Mouse (Mus musculus) forebrain, embryonic 14.5 days (tissue): ENCODE results near the gene Gm20388. TPM values are rescaled to one million over a fixed set of nuclear protein-coding genes. Genes with fewer than 3 reads are reported as not detected.

Experiments used
- ATAC-seq: fragments of 200-750 bp; cut with Nextera tagmentation; 2 replicates; pipeline ENCODE4 v1.8.0; 2017; ENCODE audit warnings: mild to moderate bottlenecking, moderate library complexity
- DNase-seq: peaks from one replicate; pipeline ENCODE4 v3.0.0-alpha.2; 2015; ENCODE audit warnings: low spot score
- H3K27ac ChIP-seq: fragments of 300-500 bp; sonication (generic); 2 replicates; pipeline ENCODE4 v1.5.1; 2014; ENCODE audit warnings: low read depth, mild to moderate bottlenecking, control low read depth, low read length, moderate library complexity
- H3K27me3 ChIP-seq: fragments of 300-500 bp; sonication (generic); replicated peaks from 2 replicates; pipeline ENCODE4 v1.6.1; 2014; ENCODE audit warnings: low read length, control low read depth, mixed read lengths; ENCODE audit not compliant: control insufficient read depth, insufficient read depth
- H3K36me3 ChIP-seq: fragments of 300-500 bp; sonication (generic); 2 replicates; pipeline ENCODE4 v1.6.1; 2014; ENCODE audit warnings: low read length, control low read depth; ENCODE audit not compliant: control insufficient read depth, insufficient read depth
- H3K4me1 ChIP-seq: fragments of 300-500 bp; sonication (generic); 2 replicates; pipeline ENCODE4 v1.6.1; 2014; ENCODE audit warnings: antibody characterized with exemption, low read length, control low read depth; ENCODE audit not compliant: control insufficient read depth, insufficient read depth
- H3K4me2 ChIP-seq: fragments of 300-500 bp; sonication (generic); 2 replicates; pipeline ENCODE4 v1.6.1; 2014; ENCODE audit warnings: mild to moderate bottlenecking, control low read depth, low read length
- H3K4me3 ChIP-seq: fragments of 300-500 bp; sonication (generic); 2 replicates; pipeline ENCODE4 v1.5.1; 2014; ENCODE audit warnings: low read depth, low read length, control low read depth
- H3K9ac ChIP-seq: fragments of 300-500 bp; sonication (generic); 2 replicates; pipeline ENCODE4 v1.6.1; 2014; ENCODE audit warnings: mild to moderate bottlenecking, low read length, control low read depth, moderate library complexity
- H3K9me3 ChIP-seq: fragments of 300-500 bp; sonication (generic); replicated peaks from 2 replicates; pipeline ENCODE4 v1.6.1; 2016; ENCODE audit warnings: low read length, control low read depth, mixed read lengths; ENCODE audit not compliant: control insufficient read depth
- WGBS: fragments of 180-500 bp; shearing (Covaris S2); extraction: QIAGEN DNeasy Blood & Tissue Kit; methylation state at CpG from one replicate; pipeline ENCODE4 v1.1.7; 2014; 5-methylcytosine and 5-hydroxymethylcytosine counted together
- polyA plus RNA-seq: library from polyadenylated mRNA; unstranded; fragments of >200 nt; fragmentation: Nextera tagmentation; extraction: Ambion mirVana; gene quantifications from 2 replicates; pipeline ENCODE4 v1.2.1, GENCODE M21; 2014

Gm20388 gene
- polyA plus RNA-seq, 1 experiment from 2014 or later: 7.4 TPM

DNA sequence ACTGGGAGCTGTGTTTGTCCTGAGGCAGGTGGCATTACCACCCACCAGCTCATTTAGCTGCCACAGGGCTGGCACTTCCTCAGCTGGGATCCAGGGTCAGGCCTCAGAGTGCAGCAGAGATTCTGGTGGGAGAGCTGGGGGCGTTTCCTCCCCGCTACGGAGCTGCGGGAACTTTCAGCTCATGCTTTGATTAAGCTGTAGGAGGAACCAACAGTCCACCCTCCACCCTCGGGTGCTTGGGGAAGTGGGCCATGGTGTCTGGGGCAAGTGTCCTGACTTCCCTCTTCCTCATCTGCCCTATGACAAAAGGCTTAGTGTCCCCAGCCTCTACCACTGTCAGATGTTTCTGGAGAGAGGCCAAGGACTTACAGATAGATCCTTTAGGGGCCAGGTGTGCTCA, 1966.6 kb downstream of the Gm20388 start:
- Histone ChIP-seq H3K4me1 (no peaks in the 10 kb centered on the region), H3K4me2 (no peak overlapping the region), H3K4me3 (no peak overlapping the region), H3K9ac (no peak overlapping the region), H3K9me3 (no peaks in the 10 kb centered on the region), H3K27me3 (no peaks in the 10 kb centered on the region), H3K27ac (no peak overlapping the region), H3K36me3 (0 out of 2 replicates have a peak, but pooled peaks cover 1% of the 10 kb centered on the region)
- ATAC-seq (no peak), DNase-seq (no peak)
- 77% methylated on average over 5 of the region's 5 CpGs for WGBS

DNA sequence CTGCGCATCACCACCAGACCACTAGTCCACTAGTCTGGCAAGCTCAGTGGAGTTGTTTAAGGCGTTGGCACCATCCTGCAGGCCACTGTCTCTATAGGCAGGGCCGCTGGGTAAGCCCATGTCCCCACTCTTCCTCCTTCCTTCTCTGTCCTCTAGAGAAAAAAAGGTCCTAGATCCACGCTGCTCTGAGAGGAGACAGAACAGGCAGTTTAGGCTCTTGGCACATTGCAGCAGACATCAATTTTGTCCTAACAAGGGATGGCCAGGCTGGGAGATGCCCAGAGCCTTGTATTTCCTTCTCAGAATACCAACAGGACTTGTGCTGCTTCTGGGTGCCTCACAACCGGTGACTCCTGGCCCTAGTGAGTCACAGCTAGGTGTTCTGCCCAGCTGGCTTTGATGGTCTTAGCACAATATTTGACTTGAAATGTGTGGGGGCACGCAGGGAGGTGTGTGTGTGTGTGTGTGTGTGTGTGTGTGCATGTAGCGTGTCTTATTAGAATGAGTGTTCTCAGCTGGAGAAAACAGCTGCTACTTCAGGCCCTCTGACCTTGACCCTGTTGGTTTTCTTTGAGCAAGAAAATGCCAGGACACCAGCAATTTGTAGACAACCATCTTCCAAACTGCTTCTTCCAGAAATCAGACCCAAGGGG, 1967.3 kb downstream of the Gm20388 start:
- DNase-seq (no peak), ATAC-seq (no peak)
- Histone ChIP-seq H3K36me3 (peaks cover 6% of the 10 kb centered on the region; the same call in 1 of the 2 replicates), H3K27me3 (no peaks in the 10 kb centered on the region), H3K4me2 (no peak overlapping the region), H3K4me3 (no peak overlapping the region), H3K9me3 (no peaks in the 10 kb centered on the region), H3K9ac (no peak overlapping the region), H3K27ac (no peak overlapping the region), H3K4me1 (no peaks in the 10 kb centered on the region)
- WGBS: 87% methylated on average over 7 of the region's 7 CpGs

DNA sequence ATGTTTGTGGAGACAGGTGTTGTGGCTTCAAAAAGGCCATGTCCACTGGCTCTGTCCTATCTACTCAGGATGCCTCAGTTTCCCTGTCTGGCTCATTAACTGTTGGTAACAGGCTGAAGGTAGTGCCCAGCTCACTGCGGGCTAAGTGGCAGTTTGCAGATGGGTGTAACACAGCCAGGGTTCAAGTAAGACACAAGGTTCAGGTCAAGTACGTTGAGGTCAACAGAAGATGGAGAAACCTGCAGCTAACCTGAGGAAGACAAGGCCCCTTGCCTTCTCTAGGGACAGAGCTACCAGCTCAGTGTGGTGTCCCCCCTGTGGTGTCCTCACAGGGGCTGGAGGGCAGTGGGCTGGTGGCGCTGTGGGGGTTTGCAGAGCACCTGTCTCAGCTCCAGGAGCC, 1969.1 kb downstream of the Gm20388 start:
- no peak overlapping the region for H3K9ac ChIP-seq

DNA sequence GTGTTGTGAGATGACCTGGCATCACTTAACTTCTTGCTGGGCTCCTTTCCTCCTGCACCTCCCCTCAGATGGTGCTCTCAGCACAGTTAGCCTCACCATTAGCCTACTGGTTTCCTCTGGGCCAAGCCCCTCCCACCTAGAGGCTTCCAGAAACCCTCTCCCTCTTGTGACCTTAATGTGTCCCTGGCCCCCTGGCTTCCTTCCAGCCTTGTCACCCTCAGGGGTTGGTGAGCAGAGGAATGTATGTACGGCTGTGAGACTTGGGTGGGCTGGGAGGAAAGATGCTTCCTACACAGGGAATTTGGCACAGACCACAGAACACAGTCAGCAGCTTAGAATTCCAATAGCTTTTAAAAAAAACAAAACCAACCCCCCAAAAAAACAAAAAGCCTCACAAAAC, 1970.2 kb downstream of the Gm20388 start:
- Histone ChIP-seq H3K4me3 (no peak overlapping the region), H3K36me3 (peaks cover 34% of the 10 kb centered on the region), H3K9ac (no peak overlapping the region), H3K27me3 (no peaks in the 10 kb centered on the region), H3K27ac (no peak overlapping the region), H3K4me1 (no peaks in the 10 kb centered on the region), H3K4me2 (no peak overlapping the region), H3K9me3 (no peaks in the 10 kb centered on the region)
- WGBS: 65% methylated on average over 1 of the region's 1 CpGs
- ATAC-seq (no peak), DNase-seq (no peak)

More for the DNA sequence above, 1969.1 kb downstream of the Gm20388 start:
- no peak overlapping the region for H3K4me3 ChIP-seq
- no peak overlapping the region for H3K27ac ChIP-seq
- ATAC-seq (no peak), DNase-seq (no peak)
- no peaks in the 10 kb centered on the region for H3K27me3 ChIP-seq
- H3K4me2 ChIP-seq: no peak overlapping the region
- 93% methylated on average over 3 of the region's 3 CpGs for WGBS
- peaks cover 24% of the 10 kb centered on the region for H3K36me3 ChIP-seq
- H3K4me1 ChIP-seq: no peaks in the 10 kb centered on the region
- no peaks in the 10 kb centered on the region for H3K9me3 ChIP-seq

DNA sequence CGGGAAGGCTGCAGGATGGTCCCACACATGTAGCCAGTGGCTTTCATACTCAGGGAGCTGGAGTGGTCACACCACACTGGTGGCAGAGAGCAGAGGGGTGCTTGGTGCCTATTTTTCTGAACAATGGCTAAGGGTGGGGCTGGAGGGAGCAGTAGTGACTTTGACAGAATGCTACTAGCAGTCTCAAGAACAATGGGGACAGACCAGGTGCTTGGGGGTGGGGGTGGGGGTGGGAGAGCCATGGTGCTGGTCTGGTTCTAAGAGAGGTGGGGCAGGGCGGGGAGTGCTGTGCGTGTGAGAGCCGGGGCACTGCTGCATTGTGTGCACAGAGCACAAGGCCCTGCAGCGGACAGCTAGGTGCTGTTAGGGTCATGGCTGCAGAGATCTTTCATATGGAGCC, 1971.3 kb downstream of the Gm20388 start:
- DNase-seq (no peak), ATAC-seq (no peak)
- H3K36me3 ChIP-seq: peaks cover 44% of the 10 kb centered on the region
- no peak overlapping the region for H3K4me3 ChIP-seq
- H3K27me3 ChIP-seq: no peaks in the 10 kb centered on the region
- WGBS: 91% methylated on average over 5 of the region's 5 CpGs
- H3K9ac ChIP-seq: no peak overlapping the region
- H3K9me3 ChIP-seq: no peaks in the 10 kb centered on the region
- H3K4me1 ChIP-seq: no peaks in the 10 kb centered on the region
- H3K4me2 ChIP-seq: no peak overlapping the region
- no peak overlapping the region for H3K27ac ChIP-seq

DNA sequence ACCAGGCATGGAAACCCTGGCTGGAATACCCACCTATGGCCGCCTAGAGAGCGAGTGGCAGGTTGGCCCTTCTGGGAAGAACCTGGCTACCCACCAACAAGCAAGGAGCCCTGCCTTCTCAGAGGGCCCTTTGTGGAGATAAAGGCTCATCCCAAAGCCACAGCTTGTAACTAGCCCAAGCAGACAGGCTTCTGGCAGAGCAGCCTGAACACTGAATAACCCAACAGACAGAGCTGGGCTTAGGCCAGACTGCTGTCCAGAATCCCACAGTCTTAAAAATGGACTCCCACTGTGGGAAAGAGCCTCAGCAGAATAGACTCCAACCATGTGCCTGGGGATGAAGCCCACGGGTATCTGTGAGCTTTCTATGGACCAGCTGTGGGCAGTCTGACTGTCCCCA, 1973.5 kb downstream of the Gm20388 start:
- WGBS: 80% methylated on average over 3 of the region's 3 CpGs
- Histone ChIP-seq H3K9ac (no peak overlapping the region), H3K4me3 (no peak overlapping the region), H3K4me2 (no peak overlapping the region), H3K27ac (no peak overlapping the region), H3K9me3 (no peaks in the 10 kb centered on the region), H3K27me3 (no peaks in the 10 kb centered on the region), H3K4me1 (no peaks in the 10 kb centered on the region), H3K36me3 (peaks cover 57% of the 10 kb centered on the region)
- DNase-seq (no peak), ATAC-seq (no peak)

DNA sequence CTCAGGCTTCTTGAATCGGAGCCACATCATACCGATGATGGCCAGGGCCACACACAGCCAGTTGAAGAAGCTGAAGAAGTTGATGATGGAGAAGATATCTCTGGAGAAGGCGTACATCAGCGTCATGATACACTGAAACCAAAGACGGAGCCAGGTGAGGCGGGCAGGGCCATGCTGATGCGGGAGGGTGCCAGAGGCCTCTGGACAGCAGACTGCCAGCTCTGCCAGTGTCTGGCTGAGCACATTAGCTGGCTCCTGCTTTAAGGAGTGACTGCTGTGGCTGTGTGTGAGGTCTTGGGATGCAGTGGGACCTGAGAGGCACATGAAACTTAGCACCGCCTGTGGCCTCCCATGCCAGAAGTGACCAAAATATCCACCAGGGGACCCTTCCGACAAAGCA, 1974.4 kb downstream of the Gm20388 start:
- no peak for DNase-seq

DNA sequence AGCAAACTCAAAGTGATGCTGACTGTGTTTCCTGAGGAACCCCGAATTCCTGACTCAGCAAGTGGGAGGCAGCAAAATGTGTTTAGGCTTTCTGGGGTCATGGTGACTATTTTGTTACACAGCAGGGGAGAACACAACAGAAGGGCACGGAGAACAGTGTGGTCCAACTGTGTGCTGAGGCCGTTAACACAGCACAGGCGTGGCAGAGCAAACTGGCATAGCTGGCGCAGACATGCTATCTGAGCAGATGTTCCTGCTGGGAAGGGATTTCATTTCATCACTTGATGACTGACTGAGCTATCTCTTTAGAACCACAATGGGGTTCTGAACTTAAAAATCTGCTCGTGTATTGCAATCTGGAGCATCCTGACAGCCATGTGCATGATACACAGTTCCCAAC, 1974.8 kb downstream of the Gm20388 start:
- no peak for ATAC-seq
- no peaks in the 10 kb centered on the region for H3K9me3 ChIP-seq
- peaks cover 57% of the 10 kb centered on the region for H3K36me3 ChIP-seq
- H3K4me3 ChIP-seq: no peak overlapping the region
- H3K27ac ChIP-seq: no peak overlapping the region
- WGBS: 81% methylated on average over 6 of the region's 6 CpGs
- no peaks in the 10 kb centered on the region for H3K4me1 ChIP-seq
- H3K27me3 ChIP-seq: no peaks in the 10 kb centered on the region
- H3K4me2 ChIP-seq: no peak overlapping the region
- H3K9ac ChIP-seq: no peak overlapping the region
- DNase-seq: no peak

More for the DNA sequence above, 1974.4 kb downstream of the Gm20388 start:
- H3K4me2 ChIP-seq: no peak overlapping the region
- WGBS: 97% methylated on average over 9 of the region's 9 CpGs
- no peak overlapping the region for H3K9ac ChIP-seq
- no peak overlapping the region for H3K4me3 ChIP-seq
- no peak for ATAC-seq
- no peak overlapping the region for H3K27ac ChIP-seq
- H3K4me1 ChIP-seq: no peaks in the 10 kb centered on the region
- H3K9me3 ChIP-seq: no peaks in the 10 kb centered on the region
- H3K36me3 ChIP-seq: peaks cover 57% of the 10 kb centered on the region
- no peaks in the 10 kb centered on the region for H3K27me3 ChIP-seq

DNA sequence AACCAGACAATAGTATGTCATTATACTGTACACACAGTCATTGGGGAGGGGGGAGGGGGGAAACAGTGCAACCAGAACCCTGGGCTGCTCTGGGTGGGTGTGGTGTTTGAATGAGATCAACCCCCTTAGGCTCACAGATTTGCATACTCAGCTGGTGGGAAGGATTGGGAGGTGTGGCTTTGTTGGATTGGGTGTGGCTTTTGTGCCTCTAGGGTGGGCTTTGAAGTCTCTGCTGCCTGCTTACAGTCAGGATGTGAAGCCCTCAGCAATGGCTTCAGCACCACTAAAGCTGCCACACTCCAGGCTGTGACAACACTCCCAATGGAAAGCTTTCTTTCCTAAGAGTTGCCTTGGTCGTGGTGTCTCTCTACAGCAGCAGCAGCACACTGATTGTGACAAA, 1976.9 kb downstream of the Gm20388 start:
- WGBS: 80% methylated on average over 1 of the region's 1 CpGs
- no peak overlapping the region for H3K9ac ChIP-seq
- H3K4me1 ChIP-seq: no peaks in the 10 kb centered on the region
- H3K4me3 ChIP-seq: no peak overlapping the region
- DNase-seq (no peak), ATAC-seq (no peak)
- no peaks in the 10 kb centered on the region for H3K9me3 ChIP-seq
- peaks cover 55% of the 10 kb centered on the region for H3K36me3 ChIP-seq
- no peak overlapping the region for H3K4me2 ChIP-seq
- no peaks in the 10 kb centered on the region for H3K27me3 ChIP-seq
- H3K27ac ChIP-seq: no peak overlapping the region
